Mouse (Mus musculus) C2C12 (cell line): Measurements from ENCODE around the gene Nkiras2.

Experiments
- CTCF ChIP-seq: IDR thresholded peaks from one replicate; pipeline ENCODE4 v1.5.1; 2011; ENCODE audit not compliant: control insufficient read depth, insufficient read depth, insufficient read length
- MYOD1 ChIP-seq: IDR thresholded peaks from one replicate; pipeline ENCODE4 v1.6.1; 2011; ENCODE audit warnings: low read depth; ENCODE audit not compliant: control insufficient read depth, insufficient read length
- MYOG ChIP-seq: IDR thresholded peaks from one replicate; pipeline ENCODE4 v1.6.1; 2011; ENCODE audit not compliant: control insufficient read depth, insufficient read length; ENCODE audit errors: extremely low read depth
- USF1 ChIP-seq: IDR thresholded peaks from one replicate; pipeline ENCODE4 v1.6.1; 2011; ENCODE audit warnings: low read depth, mild to moderate bottlenecking, control low read depth, moderate library complexity

- TF ChIP-seq USF1 = no peak
- TF ChIP-seq MYOD1 = no peak
- TF ChIP-seq MYOG = no peak
- no peak for TF ChIP-seq CTCF
Measured at GRCm38 (mm10) chr11:100613241-100613640, 5.8 kb upstream of the Nkiras2 start.
